Mouse (Mus musculus) spleen, adult 2 months (tissue): ENCODE data around the gene Pttg1ip. TPM values are rescaled to one million over a fixed set of nuclear protein-coding genes. Genes with fewer than 3 reads are reported as not detected.

ENCODE experiments used
- DNase-seq, 2 experiments: peaks; one replicate each; pipeline versions ENCODE4 v3.0.0 to v3.0.0-alpha.2; 2012 to 2021; ENCODE audit warnings: low spot score in 2 of 2, low read depth in 1 of 2
- H3K27ac ChIP-seq: fragments of 200-500 bp; 2 replicates; pipeline ENCODE4 v1.5.1; 2012; ENCODE audit warnings: low read length, inconsistent platforms; ENCODE audit not compliant: insufficient read depth
- H3K27me3 ChIP-seq: fragments of 200-500 bp; 2 replicates; pipeline ENCODE4 v1.6.1; 2012; ENCODE audit warnings: mild to moderate bottlenecking, moderate library complexity, low read length, inconsistent platforms; ENCODE audit not compliant: control insufficient read depth, insufficient read depth
- H3K36me3 ChIP-seq: fragments of 200-500 bp; 2 replicates; pipeline ENCODE4 v1.6.1; 2012; ENCODE audit warnings: mild to moderate bottlenecking, low read length, inconsistent platforms; ENCODE audit not compliant: control insufficient read depth, insufficient read depth
- H3K4me1 ChIP-seq: fragments of 200-500 bp; 2 replicates; pipeline ENCODE4 v1.6.1; 2011; ENCODE audit warnings: inconsistent platforms; ENCODE audit not compliant: control insufficient read depth, insufficient read depth, insufficient read length
- H3K4me3 ChIP-seq: fragments of 200-500 bp; 2 replicates; pipeline ENCODE4 v1.5.1; 2011; ENCODE audit warnings: mild to moderate bottlenecking, inconsistent platforms; ENCODE audit not compliant: insufficient read depth, insufficient read length; ENCODE audit errors: extremely low read depth
- CTCF ChIP-seq: fragments of 200-500 bp; IDR thresholded peaks from 2 replicates; pipeline ENCODE4 v1.5.1; 2011; ENCODE audit warnings: mild to moderate bottlenecking, inconsistent platforms; ENCODE audit not compliant: insufficient read depth, insufficient read length, insufficient replicate concordance; ENCODE audit errors: extremely low read depth
- POLR2A ChIP-seq: fragments of 200-500 bp; IDR thresholded peaks from 2 replicates; pipeline ENCODE4 v1.6.1; 2011; ENCODE audit warnings: low read depth, low read length, inconsistent platforms
- WGBS: fragments of 180-500 bp; shearing (Covaris S2); methylation state at CpG from one replicate; pipeline ENCODE4 v1.1.7; 2018; 5-methylcytosine and 5-hydroxymethylcytosine counted together
- polyA plus RNA-seq: library from polyadenylated mRNA; depleted of rRNA; stranded (reverse); fragments of >200 nt; gene quantifications from 2 replicates; pipeline ENCODE4 v1.2.3, GENCODE M21; 2012

Pttg1ip gene
- polyA plus RNA-seq, 1 experiment, result 65.3 TPM

DNA sequence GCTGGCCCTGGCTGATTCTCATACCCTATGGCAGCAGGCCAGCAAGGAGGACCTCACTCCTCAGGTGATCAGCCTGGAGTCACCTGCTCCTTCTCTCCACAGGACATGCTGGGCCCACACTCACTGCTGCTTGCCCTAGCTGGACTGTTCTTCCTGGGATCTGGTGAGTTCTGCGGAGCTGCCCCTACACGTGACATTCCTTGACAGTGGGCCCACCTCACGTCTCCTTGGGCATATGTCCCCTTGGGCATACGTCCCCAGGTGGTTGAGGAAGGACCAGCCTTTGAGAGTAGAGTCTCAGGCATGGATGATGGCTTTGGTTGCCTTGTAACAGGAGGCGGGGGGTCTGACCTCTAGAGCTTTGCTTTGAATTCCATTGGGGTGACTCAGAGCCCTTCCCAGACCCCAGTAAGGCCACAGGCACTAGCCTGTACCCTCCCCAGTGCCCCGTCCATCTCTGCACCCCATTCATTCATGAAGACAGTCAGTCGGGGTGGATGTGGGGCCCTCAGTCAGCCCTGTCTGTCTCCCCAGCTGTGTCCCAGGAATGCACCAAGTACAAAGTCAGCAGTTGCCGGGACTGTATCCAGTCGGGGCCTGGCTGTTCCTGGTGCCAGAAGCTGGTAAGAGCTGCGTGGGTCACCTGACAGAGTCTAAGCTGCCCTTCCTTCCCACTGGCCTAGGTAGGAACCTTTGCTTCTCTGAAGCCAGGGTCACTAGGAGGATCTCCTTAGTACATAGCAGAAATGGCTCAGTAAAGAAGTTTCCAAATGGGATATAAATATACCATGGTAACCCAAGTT, 39.5 kb upstream of the Pttg1ip start:
- no peak for TF ChIP-seq POLR2A
- TF ChIP-seq CTCF, result no peak
- H3K4me3 ChIP-seq, result no peak overlapping the region
- H3K27ac ChIP-seq, result no peak overlapping the region
- peaks cover 21% of the 10 kb centered on the region; the same call in 1 of the 2 replicates for H3K4me1 ChIP-seq
- DNase-seq, result no peak
- H3K36me3 ChIP-seq, result peaks cover 30% of the 10 kb centered on the region
- 89% methylated on average over 10 of the region's 10 CpGs for WGBS
- H3K27me3 ChIP-seq, result no peaks in the 10 kb centered on the region

DNA sequence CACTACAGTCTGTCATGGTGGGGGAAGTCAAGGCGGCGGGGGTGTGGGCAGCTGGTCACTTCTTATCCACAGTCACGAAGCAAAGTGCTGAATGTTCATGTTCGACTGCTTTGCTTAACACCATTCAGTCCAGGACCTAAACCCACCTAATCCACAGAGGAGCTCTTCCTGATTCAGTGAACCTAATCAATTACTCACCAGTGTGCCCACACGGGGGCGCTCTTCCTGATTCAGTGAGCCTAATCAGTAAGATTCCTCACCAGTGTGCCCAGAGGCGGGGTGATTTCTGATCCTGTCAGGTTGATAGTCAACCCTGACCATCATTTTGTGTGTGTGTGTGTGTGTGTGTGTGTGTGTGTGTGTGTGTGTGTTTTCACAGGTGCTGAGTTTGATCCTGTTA, 38.3 kb upstream of the Pttg1ip start:
- Histone ChIP-seq H3K27me3 (no peaks in the 10 kb centered on the region), H3K4me1 (peaks cover 11% of the 10 kb centered on the region; the same call in 1 of the 2 replicates), H3K4me3 (no peak overlapping the region), H3K27ac (no peak overlapping the region), H3K36me3 (peaks cover 34% of the 10 kb centered on the region)
- DNase-seq, result peak in 1 of 2 experiments; percentile 28
- TF ChIP-seq POLR2A (no peak), CTCF (peak; percentile 40; the same call in 1 of the 2 replicates)
- WGBS, result 69% methylated on average over 7 of the region's 7 CpGs

DNA sequence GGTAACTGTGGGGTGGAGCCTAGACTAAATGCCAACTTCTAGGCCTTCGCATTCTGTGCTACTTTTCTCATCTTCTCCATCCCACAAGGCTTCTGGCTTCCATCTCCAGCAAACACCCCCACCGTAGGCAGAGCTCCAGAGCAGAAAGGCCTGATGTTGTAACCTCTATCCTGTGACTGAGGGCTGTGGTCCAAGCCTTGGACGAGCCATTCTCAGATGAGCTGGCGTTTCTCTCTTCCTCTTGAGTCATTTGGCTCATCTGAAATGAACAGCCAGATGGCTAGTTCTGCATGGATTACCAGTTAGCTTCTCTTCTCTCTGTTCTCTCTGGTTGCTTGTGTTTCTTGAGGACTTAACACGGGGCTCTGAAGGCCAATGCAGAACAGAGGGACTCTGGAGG, 36.6 kb upstream of the Pttg1ip start:
- no peak for DNase-seq
- no peak overlapping the region for H3K27ac ChIP-seq
- no peak overlapping the region for H3K4me3 ChIP-seq
- H3K27me3 ChIP-seq, result no peaks in the 10 kb centered on the region
- 69% methylated on average over 5 of the region's 5 CpGs for WGBS
- H3K36me3 ChIP-seq, result peaks cover 45% of the 10 kb centered on the region
- peaks cover 4% of the 10 kb centered on the region; the same call in 1 of the 2 replicates for H3K4me1 ChIP-seq
- no peak for TF ChIP-seq CTCF

DNA sequence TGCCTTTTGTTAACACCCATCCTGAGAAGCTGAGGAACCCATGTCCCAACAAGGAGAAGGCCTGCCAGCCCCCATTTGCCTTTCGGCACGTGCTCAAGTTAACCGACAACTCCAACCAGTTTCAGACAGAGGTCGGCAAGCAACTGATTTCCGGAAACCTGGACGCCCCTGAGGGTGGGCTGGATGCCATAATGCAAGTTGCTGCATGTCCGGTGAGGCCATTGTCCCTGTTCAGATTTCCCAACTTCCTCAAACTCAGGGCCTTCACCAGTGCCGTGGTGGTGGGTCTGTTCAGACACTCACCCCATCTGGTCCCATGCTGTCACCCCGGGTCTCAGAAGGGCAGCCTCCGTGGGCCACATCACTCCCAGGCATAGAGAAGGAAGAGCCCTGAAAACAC, 32.9 kb upstream of the Pttg1ip start:
- TF ChIP-seq CTCF (no peak), POLR2A (no peak)
- H3K36me3 ChIP-seq, result peaks cover 45% of the 10 kb centered on the region
- H3K27ac ChIP-seq, result no peak overlapping the region
- H3K4me3 ChIP-seq, result no peak overlapping the region
- no peaks in the 10 kb centered on the region for H3K27me3 ChIP-seq
- H3K4me1 ChIP-seq, result no peaks in the 10 kb centered on the region
- DNase-seq, result no peak
- WGBS, result 84% methylated on average over 10 of the region's 10 CpGs

DNA sequence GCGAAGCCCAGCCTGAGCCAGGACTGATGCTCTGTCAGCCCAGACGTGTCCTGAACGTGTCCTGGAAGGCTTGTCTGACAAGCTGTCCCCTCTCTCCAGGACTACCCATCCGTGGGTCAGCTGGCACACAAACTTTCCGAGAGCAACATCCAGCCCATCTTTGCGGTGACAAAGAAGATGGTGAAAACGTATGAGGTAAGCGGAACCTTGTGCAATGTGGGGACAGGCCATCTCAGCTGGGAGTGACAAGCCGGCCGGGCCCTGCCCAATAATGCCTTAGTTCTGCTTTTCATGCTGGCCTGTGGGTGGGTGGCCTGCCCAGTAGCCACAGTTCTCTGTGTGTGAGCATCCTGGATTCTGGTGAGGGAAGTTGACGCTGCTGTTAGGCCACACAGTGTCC, 30.6 kb upstream of the Pttg1ip start:
- H3K27ac ChIP-seq, result no peak overlapping the region
- no peak for DNase-seq
- 69% methylated on average over 11 of the region's 11 CpGs for WGBS
- no peaks in the 10 kb centered on the region for H3K27me3 ChIP-seq
- H3K36me3 ChIP-seq, result peaks cover 40% of the 10 kb centered on the region
- TF ChIP-seq POLR2A (no peak), CTCF (no peak)
- no peak overlapping the region for H3K4me3 ChIP-seq
- H3K4me1 ChIP-seq, result no peaks in the 10 kb centered on the region

DNA sequence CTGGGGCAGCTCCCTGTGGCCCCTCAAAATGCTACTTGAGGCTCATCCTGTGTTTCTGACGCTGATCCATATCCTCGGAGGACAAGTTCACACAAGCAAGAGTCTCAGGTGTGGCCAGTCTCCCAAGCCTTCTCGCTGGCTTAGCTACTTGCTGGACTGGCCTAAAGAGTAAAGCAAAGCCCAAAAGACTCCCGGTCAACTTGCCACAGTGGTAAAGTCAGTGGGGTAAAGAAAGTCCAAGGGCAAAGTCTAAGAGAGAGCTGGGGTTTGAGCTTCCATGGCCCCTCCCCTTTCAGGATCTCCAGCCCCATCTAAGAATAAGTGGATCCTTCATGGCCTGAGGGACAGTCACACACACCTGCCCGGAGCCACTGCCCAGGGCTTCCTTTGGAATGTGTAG, 29.4 kb upstream of the Pttg1ip start:
- DNase-seq, result no peak
- H3K27ac ChIP-seq, result no peak overlapping the region
- H3K36me3 ChIP-seq, result peaks cover 38% of the 10 kb centered on the region
- no peak overlapping the region for H3K4me3 ChIP-seq
- TF ChIP-seq POLR2A, result no peak
- TF ChIP-seq CTCF, result no peak
- 94% methylated on average over 5 of the region's 5 CpGs for WGBS
- no peaks in the 10 kb centered on the region for H3K27me3 ChIP-seq
- H3K4me1 ChIP-seq, result no peaks in the 10 kb centered on the region

DNA sequence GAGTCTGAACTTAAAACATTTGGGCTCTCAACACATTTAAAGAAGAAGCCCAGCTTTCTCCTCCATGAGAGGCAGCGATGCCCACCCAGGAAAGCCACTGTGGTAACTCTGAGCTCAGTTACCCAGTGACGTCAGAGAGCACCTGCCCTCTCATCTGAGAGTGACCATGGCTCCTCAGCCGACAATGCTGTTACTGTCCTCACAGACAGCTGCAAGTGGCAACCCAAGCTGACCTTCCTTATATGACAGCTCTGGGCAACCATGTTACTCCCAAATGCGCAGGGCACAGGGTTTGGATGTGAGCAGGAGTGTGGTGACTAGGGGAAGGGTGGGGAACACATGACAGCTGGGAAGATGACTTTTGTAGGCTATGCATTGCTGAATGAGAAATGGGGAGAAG, 28.2 kb upstream of the Pttg1ip start:
- no peaks in the 10 kb centered on the region for H3K4me1 ChIP-seq
- no peak overlapping the region for H3K4me3 ChIP-seq
- no peak for DNase-seq
- no peaks in the 10 kb centered on the region for H3K27me3 ChIP-seq
- H3K36me3 ChIP-seq, result peaks cover 43% of the 10 kb centered on the region
- TF ChIP-seq CTCF, result no peak
- TF ChIP-seq POLR2A, result no peak
- 94% methylated on average over 4 of the region's 4 CpGs for WGBS
- H3K27ac ChIP-seq, result no peak overlapping the region
